Mouse (Mus musculus): ENCODE data around the gene Sigirr.

GRCm38 (mm10) chr7:141097177-141097576 lies 3.2 kb downstream of the Sigirr start:
- TF ChIP-seq POLR2A (IDR thresholded peaks at IDR 0.05; ENCODE audit: borderline replicate concordance, insufficient read depth, low read length), result no peak
- TF ChIP-seq CTCF (IDR thresholded peaks at IDR 0.05; ENCODE audit: borderline replicate concordance, insufficient read depth, low read depth, low read length), result no peak
